Mouse (Mus musculus) 3T3-L1 (cell line): ENCODE measurements around the gene Terb1.

Experiments
- DNase-seq: peaks from one replicate; pipeline ENCODE4 v3.0.0-alpha.2; 2015; ENCODE audit warnings: low read depth, low spot score

Terb1 gene

GRCm38 (mm10) chr8:104411972-104412371, 97.7 kb downstream of the Terb1 start:
- DNase-seq, result no peak

DNA sequence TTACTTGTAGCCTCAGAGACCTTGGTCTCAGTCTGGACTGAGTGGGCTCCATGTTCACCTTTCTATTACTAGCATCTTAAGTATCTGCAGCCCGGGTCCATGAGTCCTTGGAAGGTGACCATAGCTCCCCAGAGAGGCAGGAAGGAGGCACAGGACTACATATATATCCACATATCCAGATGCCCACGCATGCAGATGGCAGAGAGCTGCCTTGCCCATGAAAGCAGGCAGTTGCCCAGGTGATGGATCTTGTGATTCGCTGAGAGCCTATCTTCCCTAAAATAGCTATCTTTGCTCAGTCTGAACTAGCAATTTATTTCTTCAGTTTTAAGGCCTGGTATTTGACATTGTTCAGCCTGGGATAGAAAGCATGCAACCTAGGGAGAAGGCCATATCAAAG, 98.2 kb downstream of the Terb1 start:
- DNase-seq, result no peak

DNA sequence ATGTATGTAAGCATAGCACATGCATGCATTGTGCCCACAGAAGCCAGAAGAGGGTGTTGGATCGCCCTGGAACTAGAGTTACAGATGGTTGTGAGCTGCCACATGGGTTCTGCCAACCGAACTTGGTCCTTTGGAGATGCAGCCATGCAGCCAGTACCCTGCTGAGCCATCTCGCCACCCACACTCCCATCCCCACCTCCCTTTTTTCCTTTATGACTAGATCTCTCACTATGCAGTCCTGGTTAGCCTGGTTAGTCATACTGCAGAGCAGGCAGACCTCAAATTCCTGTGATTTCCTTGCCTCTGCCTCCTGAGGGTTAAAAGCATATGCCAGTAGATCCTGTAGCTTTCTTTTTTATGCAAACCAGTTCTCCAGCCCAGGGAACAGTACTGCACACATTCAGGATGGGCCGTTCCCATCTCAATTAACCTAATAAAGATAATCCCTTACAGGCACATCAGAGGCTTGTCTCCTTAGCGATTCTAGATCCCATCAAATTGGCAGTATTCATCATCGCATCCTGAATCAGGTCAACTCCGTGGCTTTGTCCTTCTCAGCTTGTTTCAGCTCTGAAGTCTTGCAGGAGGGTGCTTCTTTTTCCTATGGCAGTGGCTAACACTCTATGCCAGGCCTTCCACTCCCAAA, 99.0 kb downstream of the Terb1 start:
- peak; percentile 92 for DNase-seq

DNA sequence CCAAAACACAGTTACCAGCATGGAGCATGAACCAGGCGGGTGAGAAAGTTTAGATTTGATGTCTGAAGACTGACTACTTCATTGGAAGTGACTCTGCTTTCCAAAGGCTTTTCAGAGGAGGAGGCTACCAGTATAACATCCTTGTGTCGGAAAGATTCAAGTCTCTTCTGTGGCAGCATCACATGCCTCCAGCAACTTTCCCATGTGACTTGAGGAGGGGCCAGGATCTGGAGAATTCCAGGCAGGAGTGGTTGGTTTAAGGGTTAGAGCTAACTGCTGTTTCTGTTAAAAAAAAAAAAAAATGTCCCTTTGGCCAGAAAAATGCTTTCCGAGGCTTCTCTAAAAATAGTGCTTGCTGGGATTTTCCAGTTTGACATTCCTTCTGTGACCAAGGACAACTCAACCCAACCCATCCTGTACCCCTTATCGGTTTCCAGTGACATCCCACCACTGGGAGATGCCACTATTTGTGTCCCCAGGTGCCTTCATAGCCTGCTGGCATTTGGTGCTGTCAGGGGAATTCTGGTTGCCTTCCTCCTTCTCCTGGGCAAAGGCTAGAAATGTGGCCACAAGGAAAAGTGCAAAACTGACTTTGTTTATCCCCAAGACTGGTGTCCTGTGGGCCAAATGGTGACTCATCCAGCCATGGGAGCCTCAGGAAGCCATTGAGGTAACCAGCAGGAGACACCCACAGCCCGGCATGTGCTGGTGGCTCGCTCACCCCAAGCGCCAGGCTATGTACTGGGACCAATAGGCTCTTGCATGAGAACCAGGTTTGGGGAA, 101.2 kb downstream of the Terb1 start:
- DNase-seq, result peak; percentile 77

- no peak for DNase-seq
Measured at GRCm38 (mm10) chr8:104406340-104407128, 103.2 kb downstream of the Terb1 start.

DNA sequence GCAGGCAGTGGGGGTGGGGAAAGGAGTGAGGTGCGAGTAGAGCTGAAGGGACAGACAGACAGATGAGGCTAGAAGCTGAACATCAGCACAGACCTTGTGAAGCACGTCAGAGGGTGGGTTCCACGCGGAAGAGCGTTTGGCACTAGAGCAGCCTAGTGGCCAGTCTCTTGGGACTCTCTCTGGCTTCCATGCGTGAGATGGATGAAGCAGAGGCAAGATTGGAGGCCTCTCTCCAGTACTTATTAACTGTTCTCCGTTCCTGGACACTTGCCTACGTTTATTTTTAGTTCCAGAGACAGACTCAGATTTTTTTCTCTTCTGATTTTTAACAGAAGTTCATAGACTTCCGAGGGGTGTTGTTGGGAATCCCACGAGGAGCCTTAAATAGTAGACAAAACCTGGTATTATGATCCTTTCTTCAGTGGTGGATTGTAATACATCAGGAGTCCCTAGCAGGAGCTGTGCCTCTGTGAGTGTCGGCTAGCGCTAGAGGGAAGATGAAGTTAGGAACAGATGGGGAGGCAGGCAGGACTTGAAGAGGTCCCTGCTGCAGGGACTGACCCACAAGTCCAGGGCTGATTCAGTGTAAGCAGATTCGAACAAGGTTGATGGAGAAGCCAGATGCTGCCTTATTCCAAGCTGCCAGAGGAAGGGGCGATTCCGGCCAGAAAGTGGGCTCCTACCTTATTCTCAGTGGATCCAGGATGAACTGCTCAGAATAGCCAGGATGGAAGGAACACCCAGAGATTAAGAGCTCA, 104.1 kb downstream of the Terb1 start:
- no peak for DNase-seq

DNA sequence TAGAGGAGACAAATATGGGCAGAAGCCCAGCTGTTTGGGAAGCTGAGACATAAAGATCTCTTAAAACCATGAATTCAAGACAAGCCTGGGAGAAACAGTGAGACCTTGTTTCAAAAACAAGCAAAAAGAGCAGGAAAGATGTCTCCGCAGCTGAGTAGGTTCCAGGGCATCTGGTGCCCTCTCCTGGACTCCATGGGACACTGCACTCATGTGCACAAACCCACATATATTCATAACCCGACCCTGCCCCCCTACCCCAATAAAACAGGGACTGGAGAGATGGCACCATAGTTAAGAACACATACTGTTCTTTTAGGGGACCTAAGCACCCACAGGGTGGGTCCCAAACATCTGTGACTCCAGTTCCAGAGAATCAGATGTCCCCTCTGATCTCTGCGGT, 106.1 kb downstream of the Terb1 start:
- peak; percentile 41 for DNase-seq
